Mouse (Mus musculus) embryonic facial prominence, embryonic 12.5 days (tissue): ENCODE measurements around the gene Zmynd11. TPM values are rescaled to one million over a fixed set of nuclear protein-coding genes. Genes with fewer than 3 reads are reported as not detected.

Source experiments
- ATAC-seq: fragments of 200-750 bp; cut with Nextera tagmentation; 2 replicates; pipeline ENCODE4 v1.8.0; 2017; ENCODE audit not compliant: insufficient number of reproducible peaks, insufficient read depth, low FRiP score, low TSS enrichment
- H3K27ac ChIP-seq: fragments of 300-500 bp; sonication (generic); 2 replicates; pipeline ENCODE4 v1.5.1; 2016; ENCODE audit warnings: mild to moderate bottlenecking
- H3K27me3 ChIP-seq: fragments of 300-500 bp; sonication (generic); 2 replicates; pipeline ENCODE4 v1.6.1; 2016; ENCODE audit warnings: mild to moderate bottlenecking, moderate library complexity
- H3K36me3 ChIP-seq: fragments of 300-500 bp; sonication (generic); 2 replicates; pipeline ENCODE4 v1.6.1; 2016; ENCODE audit warnings: mild to moderate bottlenecking
- H3K4me1 ChIP-seq: fragments of 300-500 bp; sonication (generic); 2 replicates; pipeline ENCODE4 v1.6.1; 2016
- H3K4me2 ChIP-seq: fragments of 300-500 bp; sonication (generic); replicated peaks from 2 replicates; pipeline ENCODE4 v1.6.1; 2016; ENCODE audit warnings: mild to moderate bottlenecking, moderate library complexity
- H3K4me3 ChIP-seq: fragments of 300-500 bp; sonication (generic); 2 replicates; pipeline ENCODE4 v1.5.1; 2016; ENCODE audit warnings: mild to moderate bottlenecking
- H3K9ac ChIP-seq: fragments of 300-500 bp; sonication (generic); 2 replicates; pipeline ENCODE4 v1.6.1; 2016; ENCODE audit warnings: mild to moderate bottlenecking, moderate library complexity
- H3K9me3 ChIP-seq: fragments of 300-500 bp; sonication (generic); 2 replicates; pipeline ENCODE4 v1.6.1; 2016; ENCODE audit warnings: mild to moderate bottlenecking, moderate library complexity
- WGBS: fragments of 180-500 bp; shearing (Covaris S2); methylation state at CpG from one replicate; pipeline ENCODE4 v1.1.7; 2016; 5-methylcytosine and 5-hydroxymethylcytosine counted together
- polyA plus RNA-seq: library from polyadenylated mRNA; unstranded; fragments of >200 nt; fragmentation: Nextera tagmentation; extraction: Ambion mirVana; gene quantifications from 2 replicates; pipeline ENCODE4 v1.2.1, GENCODE M21; 2016

The Zmynd11 gene
- polyA plus RNA-seq, 1 experiment from 2014 or later: 142 TPM

DNA sequence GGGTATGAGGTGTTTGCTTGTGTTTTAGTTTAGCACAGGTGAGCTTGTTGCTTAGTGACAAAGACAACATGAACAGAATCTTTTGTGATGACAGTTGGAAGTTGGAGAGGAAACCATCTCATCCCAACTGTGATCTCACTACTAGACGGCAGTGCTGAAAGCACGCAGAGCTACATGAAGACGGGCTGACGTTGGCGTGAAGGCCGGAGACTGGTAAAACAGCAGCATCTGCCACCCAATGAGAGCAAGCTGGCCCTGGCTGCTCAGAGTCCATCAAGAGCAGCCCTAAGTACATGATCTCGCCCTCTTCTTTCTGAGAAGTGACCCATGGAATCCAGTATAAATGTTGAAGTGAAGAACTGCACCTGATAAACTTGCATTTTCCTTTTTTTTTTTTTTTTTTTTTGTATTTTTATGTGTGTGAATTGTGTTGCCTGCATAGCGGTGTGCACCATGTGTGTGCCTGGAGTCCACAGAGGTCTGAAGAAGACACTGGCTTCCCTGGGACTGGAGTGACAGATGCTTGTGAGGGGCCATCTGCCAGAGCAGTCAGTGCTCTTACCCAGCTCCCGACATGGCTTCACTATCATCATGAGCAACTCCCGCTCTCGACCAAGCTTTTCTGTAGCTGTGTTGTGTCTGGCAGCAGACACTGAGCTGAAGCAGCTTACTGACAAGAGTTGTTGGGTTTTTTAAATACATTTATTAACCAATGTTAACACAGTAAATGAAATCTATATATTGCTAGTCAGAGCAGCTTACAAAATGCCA, 80.8 kb downstream of the Zmynd11 start:
- ATAC-seq: no peak
- H3K36me3 ChIP-seq: peaks cover 67% of the 10 kb centered on the region
- H3K4me2 ChIP-seq: no peak overlapping the region
- H3K27ac ChIP-seq: no peak overlapping the region
- 96% methylated on average over 11 of the region's 11 CpGs for WGBS
- H3K27me3 ChIP-seq: no peaks in the 10 kb centered on the region
- H3K4me1 ChIP-seq: no peaks in the 10 kb centered on the region
- no peak overlapping the region for H3K4me3 ChIP-seq
- H3K9ac ChIP-seq: no peak overlapping the region
- H3K9me3 ChIP-seq: no peaks in the 10 kb centered on the region

DNA sequence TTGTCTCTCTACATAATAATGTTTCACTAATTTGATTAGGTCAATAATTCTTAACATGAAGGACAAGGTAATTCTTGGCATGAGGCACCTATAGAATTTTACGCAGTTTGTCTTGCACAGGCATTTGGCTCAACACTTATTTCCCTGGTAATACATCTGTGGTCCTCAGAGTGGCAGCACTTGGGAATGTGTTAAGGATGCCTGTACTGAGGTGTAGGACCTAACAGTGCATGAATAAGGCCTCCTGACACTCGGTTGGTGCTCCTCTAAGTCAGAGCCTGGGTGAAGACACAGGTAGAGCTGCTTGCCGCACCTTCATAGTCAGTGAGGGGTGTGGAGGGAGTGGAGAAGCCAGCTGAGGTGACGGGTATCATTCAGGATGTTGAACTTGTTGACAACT, 81.8 kb downstream of the Zmynd11 start:
- Histone ChIP-seq H3K9me3 (no peaks in the 10 kb centered on the region), H3K36me3 (peaks cover 56% of the 10 kb centered on the region), H3K9ac (no peak overlapping the region), H3K4me1 (no peaks in the 10 kb centered on the region), H3K27me3 (no peaks in the 10 kb centered on the region), H3K4me3 (no peak overlapping the region), H3K27ac (no peak overlapping the region), H3K4me2 (no peak overlapping the region)
- WGBS: 88% methylated on average over 4 of the region's 4 CpGs
- no peak for ATAC-seq

DNA sequence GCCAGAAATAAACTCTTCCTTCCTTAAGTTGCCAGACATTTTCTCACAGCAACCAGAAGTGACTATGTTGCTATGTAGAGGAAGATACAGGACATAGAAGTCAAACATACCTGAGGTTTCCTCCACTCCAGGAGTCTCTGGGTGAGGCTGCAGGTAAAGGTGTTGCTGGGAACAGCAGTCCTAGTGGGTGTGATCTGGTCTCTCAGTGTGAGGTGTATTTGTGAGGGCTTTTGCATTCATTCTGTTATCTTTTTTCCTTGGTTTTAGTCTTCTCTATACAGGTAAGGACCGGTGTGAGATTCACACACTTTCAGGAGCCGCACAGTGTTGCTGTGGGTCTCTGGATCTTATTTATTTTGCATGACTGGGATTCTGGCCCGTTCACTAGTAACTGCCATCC, 83.6 kb downstream of the Zmynd11 start:
- H3K9ac ChIP-seq: no peak overlapping the region
- no peaks in the 10 kb centered on the region for H3K4me1 ChIP-seq
- 96% methylated on average over 3 of the region's 3 CpGs for WGBS
- no peak overlapping the region for H3K4me3 ChIP-seq
- H3K36me3 ChIP-seq: peaks cover 39% of the 10 kb centered on the region
- H3K4me2 ChIP-seq: no peak overlapping the region
- H3K9me3 ChIP-seq: no peaks in the 10 kb centered on the region
- ATAC-seq: no peak
- no peak overlapping the region for H3K27ac ChIP-seq
- no peaks in the 10 kb centered on the region for H3K27me3 ChIP-seq

DNA sequence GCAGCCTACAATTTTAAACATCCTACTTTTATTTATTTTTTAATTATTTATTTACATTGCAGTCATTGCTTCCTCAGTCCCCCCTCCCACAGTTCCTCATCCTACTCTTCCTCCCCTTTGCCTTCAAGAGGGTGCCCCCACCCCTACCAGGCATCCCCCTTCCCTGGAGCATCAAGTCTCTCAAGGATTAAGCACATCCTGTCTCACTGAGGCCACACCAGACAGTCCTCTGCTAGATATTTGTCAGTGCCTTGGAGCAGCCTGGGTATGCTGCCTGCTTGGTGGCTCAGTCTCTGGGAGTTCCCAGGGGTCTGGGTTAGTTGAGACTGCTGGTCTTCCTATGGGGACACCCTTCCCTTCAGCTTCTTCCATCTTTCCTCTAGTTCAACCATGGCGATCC, 91.0 kb downstream of the Zmynd11 start:
- no peak for ATAC-seq
- H3K27ac ChIP-seq: no peak overlapping the region
- H3K4me2 ChIP-seq: no peak overlapping the region
- H3K4me1 ChIP-seq: no peaks in the 10 kb centered on the region
- H3K9me3 ChIP-seq: 0 out of 2 replicates have a peak, but pooled peaks cover 3% of the 10 kb centered on the region
- no peak overlapping the region for H3K4me3 ChIP-seq
- no peak overlapping the region for H3K9ac ChIP-seq
- 0 out of 2 replicates have a peak, but pooled peaks cover 2% of the 10 kb centered on the region for H3K36me3 ChIP-seq
- 90% methylated on average over 1 of the region's 1 CpGs for WGBS
- no peaks in the 10 kb centered on the region for H3K27me3 ChIP-seq

DNA sequence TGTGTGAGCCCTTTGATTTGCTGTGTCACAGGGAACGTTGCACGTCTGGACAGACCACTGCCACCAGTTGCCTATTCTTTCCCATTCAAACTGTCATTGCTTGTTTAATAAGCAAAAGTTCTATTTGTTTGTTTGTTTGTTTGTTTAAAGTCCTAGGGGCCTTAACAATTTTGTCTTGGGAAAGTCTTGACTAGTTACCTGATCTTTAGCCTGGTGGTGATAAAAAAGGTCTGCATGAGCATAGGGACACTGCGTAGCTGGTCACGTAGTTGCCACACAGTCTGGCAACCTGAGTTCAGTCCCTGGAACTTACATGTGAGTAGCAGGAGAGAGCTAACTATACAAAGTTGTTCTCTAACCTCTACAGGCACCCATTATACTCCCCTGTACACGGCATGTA, 95.9 kb downstream of the Zmynd11 start:
- no peaks in the 10 kb centered on the region for H3K27me3 ChIP-seq
- WGBS: 83% methylated on average over 5 of the region's 5 CpGs
- no peak overlapping the region for H3K9ac ChIP-seq
- H3K9me3 ChIP-seq: no peaks in the 10 kb centered on the region
- 0 out of 2 replicates have a peak, but pooled peaks cover 2% of the 10 kb centered on the region for H3K36me3 ChIP-seq
- no peak overlapping the region for H3K4me2 ChIP-seq
- no peak overlapping the region for H3K4me3 ChIP-seq
- ATAC-seq: no peak
- no peak overlapping the region for H3K27ac ChIP-seq
- H3K4me1 ChIP-seq: no peaks in the 10 kb centered on the region

DNA sequence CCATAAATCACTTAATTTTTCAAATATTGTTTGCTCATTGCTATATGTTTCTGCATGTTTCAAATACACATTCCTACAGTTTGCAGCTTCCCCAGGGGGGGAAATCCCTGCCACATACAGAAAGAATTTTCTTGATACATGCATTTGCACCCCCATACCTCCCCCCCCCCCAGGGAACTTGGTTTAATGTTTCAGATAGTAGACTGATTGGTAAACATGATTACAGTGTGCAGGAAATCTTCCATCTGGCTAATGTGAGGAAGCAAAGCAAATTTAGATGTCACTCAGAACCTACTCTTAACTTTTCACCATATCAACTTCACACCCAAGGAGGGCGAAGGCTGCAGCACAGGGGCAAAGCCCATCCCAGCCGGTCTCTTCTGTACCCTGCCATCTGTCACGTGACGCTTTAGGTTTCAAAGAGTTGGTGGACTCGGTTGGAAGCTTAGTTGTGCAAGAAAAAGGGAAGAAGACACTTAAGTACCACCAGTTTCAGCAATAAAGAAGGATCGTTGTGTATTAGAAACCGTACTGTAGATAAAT, 97.1 kb downstream of the Zmynd11 start:
- Histone ChIP-seq H3K9me3 (no peaks in the 10 kb centered on the region), H3K9ac (no peak overlapping the region), H3K36me3 (0 out of 2 replicates have a peak, but pooled peaks cover 2% of the 10 kb centered on the region), H3K27me3 (no peaks in the 10 kb centered on the region), H3K4me2 (no peak overlapping the region), H3K4me1 (no peaks in the 10 kb centered on the region), H3K4me3 (no peak overlapping the region), H3K27ac (no peak overlapping the region)
- 82% methylated on average over 7 of the region's 7 CpGs for WGBS
- no peak for ATAC-seq

DNA sequence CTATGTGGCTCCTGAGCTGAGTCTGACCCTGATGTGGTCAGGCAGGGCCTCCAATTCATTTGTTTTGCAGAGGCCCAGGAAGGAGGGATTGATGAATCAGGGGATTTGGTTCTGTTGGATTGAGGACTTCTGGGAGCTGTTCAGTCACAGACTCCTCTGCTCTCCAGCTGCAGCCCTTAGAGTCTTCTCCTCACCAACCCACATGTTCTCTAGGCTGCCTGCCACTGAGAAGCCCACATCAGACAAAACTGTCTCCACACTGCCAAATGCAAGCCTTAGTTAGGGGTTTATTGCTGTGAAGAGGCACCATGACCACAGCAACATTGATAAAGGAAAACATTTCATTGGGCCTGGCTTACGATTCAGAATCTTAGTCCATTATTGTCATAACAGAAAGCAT, 101.5 kb downstream of the Zmynd11 start:
- Histone ChIP-seq H3K4me1 (no peaks in the 10 kb centered on the region), H3K4me3 (no peak overlapping the region), H3K4me2 (no peak overlapping the region), H3K36me3 (peaks cover 14% of the 10 kb centered on the region), H3K9ac (no peak overlapping the region), H3K27me3 (no peaks in the 10 kb centered on the region), H3K27ac (no peak overlapping the region), H3K9me3 (no peaks in the 10 kb centered on the region)
- ATAC-seq: no peak
- WGBS: 94% methylated on average over 1 of the region's 1 CpGs

DNA sequence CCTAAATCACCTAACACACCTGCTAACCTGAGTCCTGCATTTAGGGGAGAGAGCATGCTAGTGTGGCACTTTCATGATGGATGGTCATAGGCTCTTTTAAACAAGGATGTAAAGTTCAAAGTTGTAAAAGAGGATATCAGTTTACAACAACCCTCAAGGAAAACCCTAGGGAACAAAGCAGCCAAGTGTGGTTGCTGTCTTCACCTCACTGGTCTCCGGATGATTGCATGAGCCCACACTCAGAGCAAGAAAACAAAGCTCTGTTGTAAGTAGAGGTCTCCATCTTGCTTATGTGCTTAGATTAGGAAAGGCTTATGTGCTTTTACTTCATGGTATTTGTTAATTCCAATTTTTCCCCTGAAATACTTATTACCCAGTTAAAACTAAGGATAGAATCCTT, 104.4 kb downstream of the Zmynd11 start:
- no peak overlapping the region for H3K4me2 ChIP-seq
- no peaks in the 10 kb centered on the region for H3K27me3 ChIP-seq
- no peaks in the 10 kb centered on the region for H3K9me3 ChIP-seq
- H3K27ac ChIP-seq: no peak overlapping the region
- H3K36me3 ChIP-seq: peaks cover 24% of the 10 kb centered on the region
- no peak overlapping the region for H3K4me3 ChIP-seq
- H3K4me1 ChIP-seq: no peaks in the 10 kb centered on the region
- H3K9ac ChIP-seq: no peak overlapping the region
- no peak for ATAC-seq
- 41% methylated on average over 1 of the region's 1 CpGs for WGBS

DNA sequence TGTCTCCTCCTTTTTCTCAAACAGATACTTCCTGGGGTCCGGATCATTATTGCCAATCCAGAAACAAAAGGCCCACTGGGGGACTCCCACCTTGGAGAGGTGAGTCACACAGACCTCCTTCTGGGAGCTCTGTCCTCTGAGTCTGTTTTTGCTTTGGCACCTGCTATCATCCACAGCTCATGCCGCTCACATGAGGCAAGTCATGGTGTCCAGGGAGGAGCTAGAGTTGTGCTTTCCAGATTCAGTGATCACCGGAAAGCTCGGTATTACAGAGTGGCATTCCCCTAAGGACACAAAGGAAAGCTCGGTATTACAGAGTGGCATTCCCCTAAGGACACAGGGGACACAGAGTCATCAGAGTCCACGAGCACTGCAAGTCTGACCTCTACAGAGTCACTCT, 108.5 kb downstream of the Zmynd11 start:
- Histone ChIP-seq H3K4me3 (no peak overlapping the region), H3K27me3 (no peaks in the 10 kb centered on the region), H3K27ac (no peak overlapping the region), H3K36me3 (peaks cover 19% of the 10 kb centered on the region), H3K9ac (no peak overlapping the region), H3K4me1 (no peaks in the 10 kb centered on the region), H3K4me2 (no peak overlapping the region), H3K9me3 (no peaks in the 10 kb centered on the region)
- ATAC-seq: no peak
- WGBS: 90% methylated on average over 6 of the region's 6 CpGs

DNA sequence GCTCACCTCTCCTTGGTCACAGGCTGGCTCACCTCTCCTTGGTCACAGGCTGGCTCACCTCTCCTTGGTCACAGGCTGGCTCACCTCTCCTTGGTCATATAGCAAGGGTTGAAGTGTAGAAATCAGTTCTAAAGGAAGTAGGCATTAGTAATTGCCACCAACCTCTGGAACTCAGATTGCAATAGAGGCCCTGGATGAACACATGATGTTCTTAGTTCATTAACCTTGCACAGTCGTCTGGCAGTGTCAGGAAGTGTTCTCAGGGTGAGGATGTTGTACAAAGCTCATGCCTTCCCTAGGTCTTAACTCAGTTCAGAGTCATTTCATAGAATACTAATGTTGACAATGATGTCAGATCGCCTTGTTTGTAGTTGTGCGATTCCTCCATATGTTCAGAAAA, 112.1 kb downstream of the Zmynd11 start:
- Histone ChIP-seq H3K27me3 (no peaks in the 10 kb centered on the region), H3K27ac (no peak overlapping the region), H3K4me2 (no peak overlapping the region), H3K4me3 (no peak overlapping the region), H3K9ac (no peak overlapping the region), H3K9me3 (no peaks in the 10 kb centered on the region), H3K36me3 (0 out of 2 replicates have a peak, but pooled peaks cover 9% of the 10 kb centered on the region), H3K4me1 (no peaks in the 10 kb centered on the region)
- ATAC-seq: no peak
- 81% methylated on average over 3 of the region's 3 CpGs for WGBS

DNA sequence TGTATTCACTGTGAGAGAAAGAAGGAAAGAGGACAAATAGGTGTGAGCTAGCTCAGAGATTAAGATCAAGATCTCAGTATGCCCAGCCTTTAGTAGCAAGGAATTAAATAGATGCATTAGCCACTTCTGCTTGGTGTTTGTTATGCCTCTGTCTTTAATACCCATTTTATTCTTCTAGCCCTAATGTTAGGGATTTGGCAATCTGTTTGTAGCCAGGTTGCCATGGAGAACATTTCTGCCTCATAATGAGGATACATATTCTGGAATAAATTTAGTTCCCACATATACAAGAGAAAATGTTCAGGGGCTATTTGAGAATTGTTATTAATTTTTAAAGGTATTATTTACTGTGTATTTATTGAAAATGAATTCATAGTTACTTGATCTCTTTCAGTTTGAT, 114.5 kb downstream of the Zmynd11 start:
- Histone ChIP-seq H3K4me2 (no peak overlapping the region), H3K27me3 (no peaks in the 10 kb centered on the region), H3K4me1 (no peaks in the 10 kb centered on the region), H3K36me3 (no peaks in the 10 kb centered on the region), H3K9ac (no peak overlapping the region), H3K4me3 (no peak overlapping the region), H3K27ac (no peak overlapping the region), H3K9me3 (no peaks in the 10 kb centered on the region)
- no peak for ATAC-seq

DNA sequence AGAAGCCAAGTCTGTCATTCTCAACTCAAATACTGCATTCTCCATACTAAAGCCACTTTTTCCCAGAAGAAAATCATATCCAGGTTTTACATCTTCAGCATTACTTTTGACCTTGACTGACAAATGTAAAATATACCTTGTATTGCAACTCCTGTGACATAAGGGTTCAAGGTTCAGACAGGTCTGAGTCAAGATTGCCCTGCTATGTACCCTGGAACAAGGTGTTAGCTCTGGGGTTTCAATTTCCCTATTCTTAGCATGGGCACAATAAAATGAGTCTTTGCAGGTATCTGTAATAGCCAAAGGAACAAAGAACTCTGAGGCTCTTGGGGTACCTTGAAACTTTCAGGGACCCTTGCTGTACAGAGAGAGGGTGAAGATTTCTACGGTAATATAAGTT, 115.2 kb downstream of the Zmynd11 start:
- 100% methylated on average over 1 of the region's 1 CpGs for WGBS

More for the DNA sequence above, 115.2 kb downstream of the Zmynd11 start:
- ATAC-seq: no peak
- Histone ChIP-seq H3K4me3 (no peak overlapping the region), H3K4me1 (no peaks in the 10 kb centered on the region), H3K9me3 (no peaks in the 10 kb centered on the region), H3K27me3 (no peaks in the 10 kb centered on the region), H3K36me3 (no peaks in the 10 kb centered on the region), H3K27ac (no peak overlapping the region), H3K4me2 (no peak overlapping the region), H3K9ac (no peak overlapping the region)
